Mouse (Mus musculus) c-Kit-positive CD71-positive TER-119-positive erythroid progenitor cells, embryonic 14.5 days (primary cell): ENCODE data around the gene Gm10142.
"Not testable (repeated sequence)": the region's sequence is repeated elsewhere in the genome, so short reads cannot be mapped to it uniquely, and the experiment has no call there.

ENCODE experiments used
- DNase-seq: peaks from one replicate; pipeline ENCODE4 v3.0.0-alpha.2; 2013; ENCODE audit warnings: low spot score

The Gm10142 gene

GRCm38 (mm10) chr10:77738929-77739328 is 23.3 kb downstream of the Gm10142 start:
- no peak for DNase-seq

- not testable (repeated sequence) for DNase-seq
These were observed 26.5 kb downstream of the Gm10142 start, which contains the start of gene Gm18596 for GRCm38 (mm10) chr10:77741924-77742688. Gm18596 (minus strand) TSS chr10:77742638.

- not testable (repeated sequence) for DNase-seq
These were observed 35.1 kb downstream of the Gm10142 start for GRCm38 (mm10) chr10:77750686-77751085.

- not testable (repeated sequence) for DNase-seq
These were observed 35.6 kb downstream of the Gm10142 start, which contains the start of gene Gm9736 for GRCm38 (mm10) chr10:77751254-77751653. Gm9736 (minus strand) TSS chr10:77751354.

- not testable (repeated sequence) for DNase-seq
These were observed 36.7 kb downstream of the Gm10142 start for GRCm38 (mm10) chr10:77752312-77752711.

GRCm38 (mm10) chr10:77753448-77753847 is 37.8 kb downstream of the Gm10142 start:
- no peak for DNase-seq

- not testable (repeated sequence) for DNase-seq
These were observed 44.0 kb downstream of the Gm10142 start, which contains the start of gene Gm3233 for GRCm38 (mm10) chr10:77759582-77759981. Gm3233 (minus strand) TSS chr10:77759682.
